Mouse (Mus musculus) gastrocnemius, adult 8-10 months (tissue): ENCODE results near the gene Sec1. TPM values are rescaled to one million over a fixed set of nuclear protein-coding genes. Genes with fewer than 3 reads are reported as not detected.
A peak's percentile ranks its signal among the peaks of the same experiment; 100 is the strongest.
"Not testable (repeated sequence)": the region's sequence is repeated elsewhere in the genome, so short reads cannot be mapped to it uniquely, and the experiment has no call there.

ENCODE experiments used
- DNase-seq, 2 experiments: peaks; one replicate each; pipeline ENCODE4 v3.0.0; 2022; ENCODE audit warnings: low spot score in 2 of 2
- total RNA-seq, 4 experiments: library from RNA; stranded (reverse); gene quantifications; 2 replicates each; pipeline ENCODE4 v1.2.4; 2022

The Sec1 gene
- total RNA-seq, 4 experiments from 2014 or later: 0.12 to 0.18 (median 0.16) TPM; not detected in 1

GRCm38 (mm10) chr7:45679966-45680621, 14.1 kb downstream of the Sec1 start:
- no peak for DNase-seq

GRCm38 (mm10) chr7:45678513-45678912, 15.7 kb downstream of the Sec1 start:
- no peak for DNase-seq

- no peak for DNase-seq
Observed at GRCm38 (mm10) chr7:45677627-45678295, 16.4 kb downstream of the Sec1 start.

GRCm38 (mm10) chr7:45668921-45669320, 25.3 kb downstream of the Sec1 start:
- no peak for DNase-seq

- DNase-seq: no peak
Observed at GRCm38 (mm10) chr7:45667761-45668160, 26.4 kb downstream of the Sec1 start.

GRCm38 (mm10) chr7:45666161-45666560, 28.0 kb downstream of the Sec1 start, which contains the start of gene Fut2:
Gene Fut2, minus strand, starts transcription at chr7:45666394.
- no peak for DNase-seq

- no peak for DNase-seq
Observed at GRCm38 (mm10) chr7:45665303-45666138, 28.7 kb downstream of the Sec1 start.

- DNase-seq: not testable (repeated sequence)
Observed at GRCm38 (mm10) chr7:45661702-45662101, 32.5 kb downstream of the Sec1 start.

- DNase-seq: no peak
Observed at GRCm38 (mm10) chr7:45660746-45661478, 33.3 kb downstream of the Sec1 start.

- no peak for DNase-seq
Observed at GRCm38 (mm10) chr7:45654424-45655047, 39.7 kb downstream of the Sec1 start.

GRCm38 (mm10) chr7:45650484-45650883, 43.7 kb downstream of the Sec1 start:
- DNase-seq: not testable (repeated sequence)

GRCm38 (mm10) chr7:45649351-45649750, 44.9 kb downstream of the Sec1 start:
- DNase-seq: peak; percentile 55 to 72

- no peak for DNase-seq
Observed at GRCm38 (mm10) chr7:45646671-45647070, 47.5 kb downstream of the Sec1 start.

GRCm38 (mm10) chr7:45645591-45645971, 48.6 kb downstream of the Sec1 start:
- no peak for DNase-seq

- no peak for DNase-seq
Observed at GRCm38 (mm10) chr7:45644872-45645590, 49.2 kb downstream of the Sec1 start.

- peak in 1 of 2 experiments; percentile 34 for DNase-seq
Observed at GRCm38 (mm10) chr7:45644183-45644582, 50.0 kb downstream of the Sec1 start.

- DNase-seq: peak; percentile 88 to 93
Observed at GRCm38 (mm10) chr7:45643441-45644178, 50.6 kb downstream of the Sec1 start.

GRCm38 (mm10) chr7:45642503-45643255, 51.5 kb downstream of the Sec1 start:
- no peak for DNase-seq

- no peak for DNase-seq
Observed at GRCm38 (mm10) chr7:45642083-45642482, 52.1 kb downstream of the Sec1 start.
